Mouse (Mus musculus): ENCODE measurements at regions not wholly inside any gene's neighbourhood (a gene's known extent, or its start where the extent isn't known, plus 50 kb on each side); places are given as distances from the start of the nearest gene placed in this dataset.

- TF ChIP-seq CTCF (IDR thresholded peaks at IDR 0.05; ENCODE audit: low read depth, low read length) (no peak), GATA1 (IDR thresholded peaks at IDR 0.05; ENCODE audit: borderline replicate concordance, low read length) (no peak), POLR2AphosphoS5 (IDR thresholded peaks at IDR 0.05; ENCODE audit: insufficient replicate concordance, low read depth, low read length) (no peak), TAL1 (conservative IDR thresholded peaks at IDR 0.05; ENCODE audit: low read depth, low read length) (no peak), GATA2 (IDR thresholded peaks at IDR 0.05; ENCODE audit: borderline replicate concordance, low read depth, low read length) (no peak)
These were observed 117.9 kb upstream of the Otx2 start for GRCm38 (mm10) chr14:48791507-48791906.
